ENCODE assay signal across 16 mouse cellular contexts in genomic region chr11:57732410-57733281, GRCm38 (mm10).
A peak's percentile ranks its signal among the peaks of the same experiment; 100 is the strongest.
DNase-seq lines count a peak whose midpoint lies in the region; ATAC-seq and TF ChIP-seq lines count a peak whose summit lies in the region.
"Had no signal": no experiment of that assay in that cellular context is flagged by ENCODE, and none has a peak within 500 bp of the region (broad histone marks: within the 10 kb centered on the region; RNA-seq: fewer than 3 reads in every experiment).

No protein-coding gene starts in this region.

- in situ Hi-C loops in CH12.LX (cut with MboI; ENCODE audit: low pct_ligation_motif_present, low pct_unique_long_range_greater_than_20kb, low sequenced_read_pairs), result no loop called here

- TF ChIP-seq CTCF in kidney, postnatal 0 days (IDR thresholded peaks at IDR 0.05; ENCODE audit: low read depth), result no peak
- TF ChIP-seq CTCF in CH12.LX (conservative IDR thresholded peaks at IDR 0.05 in 1 of 2, IDR thresholded peaks at IDR 0.05 in 1 of 2; ENCODE audit: low read depth in 2 of 2, low read length in 2 of 2), result no peak

- H3K36me3 ChIP-seq in kidney, postnatal 0 days (ENCODE audit: insufficient read depth, low read length), result no peaks in the 10 kb centered on the region
- H3K36me3 ChIP-seq in CH12.LX (replicated peaks in 1 of 2; ENCODE audit: control insufficient read depth in 1 of 2, insufficient read depth in 1 of 2, low read length in 1 of 2), result no peaks in the 10 kb centered on the region
- 0 out of 2 replicates have a peak, but pooled peaks cover 3% of the 10 kb centered on the region for H3K36me3 ChIP-seq in intestine, embryonic 16.5 days (ENCODE audit: control insufficient read depth, insufficient read depth, low read length)

- no peak overlapping the region for H3K4me3 ChIP-seq in kidney, postnatal 0 days (replicated peaks; ENCODE audit: low read depth, low read length)
- H3K4me3 ChIP-seq in CH12.LX (replicated peaks in 1 of 3; ENCODE audit: low read depth in 2 of 3, low read length in 2 of 3, poor library complexity in 1 of 3), result no peak overlapping the region
- H3K4me3 ChIP-seq in intestine, embryonic 16.5 days (ENCODE audit: low read length), result no peak overlapping the region
- H3K4me3 ChIP-seq: erythroblast, embryonic 14.5 days; heart, adult 2 months; myocyte had no signal

- no peaks in the 10 kb centered on the region for H3K27me3 ChIP-seq in kidney, postnatal 0 days (ENCODE audit: insufficient read depth, low read length)
- peaks cover 87% of the 10 kb centered on the region for H3K27me3 ChIP-seq in CH12.LX (replicated peaks)
- H3K27me3 ChIP-seq in intestine, embryonic 16.5 days (replicated peaks; ENCODE audit: control insufficient read depth, insufficient read depth, low read length), result no peaks in the 10 kb centered on the region

- no peak for TF ChIP-seq POLR2A in CH12.LX (IDR thresholded peaks at IDR 0.05; ENCODE audit: low read depth, low read length)

- 0 out of 2 replicates have a peak overlapping the region, but pooled peaks have one; percentile 14 for H3K9ac ChIP-seq in kidney, postnatal 0 days (ENCODE audit: low read depth, low read length)
- no peak overlapping the region for H3K9ac ChIP-seq in CH12.LX (ENCODE audit: insufficient read depth, low read depth)
- no peak overlapping the region for H3K9ac ChIP-seq in intestine, embryonic 16.5 days (ENCODE audit: low read depth, low read length)

- no peak for TF ChIP-seq RAD21 in CH12.LX (IDR thresholded peaks at IDR 0.05; ENCODE audit: low read depth, low read length)

- peaks cover 3% of the 10 kb centered on the region; the same call in 1 of the 2 replicates for H3K4me1 ChIP-seq in kidney, postnatal 0 days (replicated peaks; ENCODE audit: insufficient read depth, low read length)
- peaks cover 0 to 9% of the 10 kb centered on the region in 2 experiments; a peak in 2 of 4 replicates for H3K4me1 ChIP-seq in CH12.LX (ENCODE audit: control insufficient read depth in 1 of 2, insufficient read depth in 2 of 2)
- H3K4me1 ChIP-seq in intestine, embryonic 16.5 days (ENCODE audit: control insufficient read depth, insufficient read depth, low read length), result peaks cover 7% of the 10 kb centered on the region

- no peaks in the 10 kb centered on the region for H3K9me3 ChIP-seq in kidney, postnatal 0 days (replicated peaks; ENCODE audit: low read length)
- peaks cover 4% of the 10 kb centered on the region for H3K9me3 ChIP-seq in CH12.LX (replicated peaks; ENCODE audit: low read length)
- no peaks in the 10 kb centered on the region for H3K9me3 ChIP-seq in intestine, embryonic 16.5 days (ENCODE audit: control insufficient read depth, low read length)

- H3K79me2 ChIP-seq in CH12.LX (replicated peaks; ENCODE audit: control insufficient read depth, extremely low read depth, insufficient read depth, poor library complexity, severe bottlenecking), result no peaks in the 10 kb centered on the region

- dilution Hi-C loops in CH12.LX (cut with MboI; ENCODE audit: extremely low pct_ligation_motif_present, extremely low pct_unique_long_range_greater_than_20kb, low sequenced_read_pairs), result no loop called here

- TF ChIP-seq EP300 in CH12.LX (IDR thresholded peaks at IDR 0.05; ENCODE audit: low read length), result no peak

- no peak overlapping the region for H3K27ac ChIP-seq in kidney, postnatal 0 days
- no peak overlapping the region for H3K27ac ChIP-seq in CH12.LX (ENCODE audit: insufficient read depth, low read depth)
- H3K27ac ChIP-seq in intestine, embryonic 16.5 days (ENCODE audit: low read length), result no peak overlapping the region
- H3K27ac ChIP-seq: heart, adult 2 months had no signal

- peak; percentile 32 for DNase-seq in kidney, postnatal 0 days (ENCODE audit: low spot score)
- DNase-seq in kidney, adult 9 months, result no peak
- no peak for DNase-seq in CH12.LX (ENCODE audit: extremely low read depth)
- DNase-seq in brain, adult 2 months (ENCODE audit: low read depth, low spot score), result peak; percentile 34
- no peak for DNase-seq in Muller cell, postnatal 12 days (ENCODE audit: inconsistent ontology term)
- no peak for DNase-seq in layer of hippocampus, adult 8-10 months (ENCODE audit: low spot score in 2 of 2)
- DNase-seq: cerebellum, adult 11-12 months; heart, adult 2 months; heart, postnatal 10 days; left cerebral cortex, postnatal 4 days; right cerebral cortex, postnatal 25 days; thymus, postnatal 25 days had no signal

- ATAC-seq in kidney, postnatal 0 days (replicated peaks; ENCODE audit: low FRiP score, low read depth), result 0 out of 2 replicates have a peak, but pooled peaks have one; percentile 21
- peak; percentile 70 for ATAC-seq in intestine, embryonic 16.5 days
- ATAC-seq: inflammation-experienced regulatory T-cells, adult 6 months had no signal

- 54% methylated on average over 10 of the region's 10 CpGs for WGBS in kidney, postnatal 0 days
- 51% methylated on average over 10 of the region's 10 CpGs for WGBS in intestine, embryonic 16.5 days

- H3K4me2 ChIP-seq in kidney, postnatal 0 days (ENCODE audit: low read length), result no peak overlapping the region
- H3K4me2 ChIP-seq in CH12.LX (ENCODE audit: insufficient read depth, low read depth, poor library complexity, severe bottlenecking), result no peak overlapping the region
- no peak overlapping the region for H3K4me2 ChIP-seq in intestine, embryonic 16.5 days (ENCODE audit: low read depth, low read length)

TF ChIP-seq in CH12.LX, 34 proteins besides CTCF, POLR2A, EP300 and RAD21:
- TF ChIP-seq TCF12 (IDR thresholded peaks at IDR 0.05; ENCODE audit: low read depth, low read length), result no peak
- no peak for TF ChIP-seq ZKSCAN1 (IDR thresholded peaks at IDR 0.05; ENCODE audit: borderline replicate concordance, low read depth, low read length)
- no peak for TF ChIP-seq TBP (conservative IDR thresholded peaks at IDR 0.05; ENCODE audit: low read depth, low read length)
- no peak for TF ChIP-seq CHD2 (IDR thresholded peaks at IDR 0.05; ENCODE audit: low read length)
- no peak for TF ChIP-seq MAX (IDR thresholded peaks at IDR 0.05; ENCODE audit: low read length)
- no peak for TF ChIP-seq UBTF (IDR thresholded peaks at IDR 0.05; ENCODE audit: low read depth, low read length)
- TF ChIP-seq MAFK (IDR thresholded peaks at IDR 0.05; ENCODE audit: insufficient replicate concordance, low read length), result no peak
- TF ChIP-seq BHLHE40 (IDR thresholded peaks at IDR 0.05; ENCODE audit: low read depth, low read length), result peak; percentile 59
- TF ChIP-seq MAZ (IDR thresholded peaks at IDR 0.05; ENCODE audit: low read depth, low read length), result no peak
- no peak for TF ChIP-seq IRF4 (IDR thresholded peaks at IDR 0.05; ENCODE audit: low read depth, low read length)
- no peak for TF ChIP-seq NRF1 (IDR thresholded peaks at IDR 0.05; ENCODE audit: low read depth, low read length)
- no peak for TF ChIP-seq GABPA (IDR thresholded peaks at IDR 0.05; ENCODE audit: insufficient replicate concordance, low read depth, low read length)
- no peak for TF ChIP-seq RCOR1 (conservative IDR thresholded peaks at IDR 0.05; ENCODE audit: low read depth, low read length)
- no peak for TF ChIP-seq CHD1 (IDR thresholded peaks at IDR 0.05; ENCODE audit: low read depth, low read length)
- TF ChIP-seq MXI1 (IDR thresholded peaks at IDR 0.05; ENCODE audit: low read depth, low read length), result no peak
- TF ChIP-seq ELF1 (IDR thresholded peaks at IDR 0.05; ENCODE audit: low read depth, low read length), result no peak
- no peak for TF ChIP-seq ZMIZ1 (IDR thresholded peaks at IDR 0.05; ENCODE audit: low read depth, low read length)
- no peak for TF ChIP-seq JUND (conservative IDR thresholded peaks at IDR 0.05; ENCODE audit: low read depth, low read length)
- TF ChIP-seq USF2 (conservative IDR thresholded peaks at IDR 0.05; ENCODE audit: low read depth, low read length), result peak; percentile 65
- no peak for TF ChIP-seq SIN3A (IDR thresholded peaks at IDR 0.05; ENCODE audit: low read length)
- TF ChIP-seq NELFE (IDR thresholded peaks at IDR 0.05; ENCODE audit: low read depth, low read length), result no peak
- peak; percentile 71 for TF ChIP-seq USF1 (IDR thresholded peaks at IDR 0.05; ENCODE audit: low read depth, low read length)
- no peak for TF ChIP-seq MYC (IDR thresholded peaks at IDR 0.05; ENCODE audit: low read depth, low read length)
TF ChIP-seq in CH12.LX: peak in this region for 3.

Comparison
In these comparisons a context has a peak if more than half of its experiments do, and no peak if none do; other contexts are left out.
1. DNase-seq: peak in kidney, postnatal 0 days (single experiment) and brain, adult 2 months (single experiment); none in kidney, adult 9 months (single experiment), CH12.LX (single experiment), Muller cell, postnatal 12 days (single experiment) and layer of hippocampus, adult 8-10 months (0 of 2).